Mouse (Mus musculus) thymus, postnatal 14 days (tissue): ENCODE data around the gene Ctsll3.

Experiments
- DNase-seq: peaks from one replicate; pipeline ENCODE4 v3.0.0; 2021

The Ctsll3 gene

DNA sequence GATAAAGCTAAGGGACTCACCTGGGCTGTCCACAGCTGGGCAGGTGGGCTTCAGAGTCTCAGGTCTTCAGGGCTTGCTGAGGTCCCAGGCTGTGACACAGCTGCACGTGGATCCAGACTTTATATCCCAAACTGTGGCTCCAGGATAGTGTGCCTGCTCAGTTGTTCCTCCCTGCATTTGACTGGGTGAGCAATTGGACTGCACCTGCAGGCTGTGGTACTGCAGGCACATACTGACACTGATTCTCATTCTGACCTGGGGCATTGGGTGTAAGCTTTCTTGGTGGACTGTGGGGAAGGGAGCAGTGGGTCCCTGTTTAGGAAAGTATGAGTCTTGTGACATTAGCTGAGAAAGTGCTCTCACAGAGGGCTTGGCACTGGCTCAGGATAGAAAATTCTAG is at the start of gene Ctsll3:
Gene Ctsll3 (minus strand): TSS at position 101 of the 400 bp plus-strand sequence.
- no peak for DNase-seq

DNA sequence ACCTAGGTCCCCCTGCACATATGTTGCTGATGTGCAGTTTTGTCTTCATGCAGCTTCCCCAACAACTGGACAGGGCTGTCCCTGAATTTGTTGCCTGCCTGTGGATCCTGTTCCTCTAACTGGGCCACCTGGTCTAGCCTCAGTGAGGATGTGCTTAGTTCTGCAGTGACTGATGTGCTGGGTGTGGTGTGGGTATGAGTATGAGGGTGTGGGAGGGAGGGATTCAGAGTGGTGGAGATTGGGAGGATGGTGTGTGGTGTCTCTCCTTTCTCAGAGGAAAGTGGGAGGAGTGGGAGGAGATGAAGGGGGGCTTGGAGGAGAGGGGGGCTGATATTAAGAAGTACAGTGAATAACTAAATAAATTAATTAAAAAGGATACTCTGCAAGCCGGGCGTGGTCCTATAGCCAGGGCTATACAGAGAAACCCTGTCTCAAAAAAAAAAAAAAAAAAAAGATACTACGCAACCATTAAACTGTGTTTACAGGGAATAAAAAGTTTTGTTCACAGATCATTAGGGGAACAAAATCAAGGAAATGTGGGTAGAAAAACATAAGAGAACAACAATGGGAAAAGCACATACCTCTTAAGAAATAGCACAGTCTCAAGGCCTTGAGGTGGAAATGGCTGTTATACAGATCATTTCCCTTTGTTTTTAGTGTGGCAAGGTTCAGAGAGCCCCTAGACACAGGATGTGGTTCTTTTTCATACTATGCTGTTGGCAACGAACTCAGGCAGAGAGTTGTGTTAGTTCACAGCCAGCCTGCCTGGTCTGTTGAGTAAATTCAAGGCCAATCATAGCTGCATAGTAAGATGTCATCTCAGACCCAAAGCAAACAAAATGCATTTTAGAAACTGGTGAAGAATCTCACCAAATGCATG is 45.8 kb upstream of the Ctsll3 start:
- peak; percentile 70 for DNase-seq

DNA sequence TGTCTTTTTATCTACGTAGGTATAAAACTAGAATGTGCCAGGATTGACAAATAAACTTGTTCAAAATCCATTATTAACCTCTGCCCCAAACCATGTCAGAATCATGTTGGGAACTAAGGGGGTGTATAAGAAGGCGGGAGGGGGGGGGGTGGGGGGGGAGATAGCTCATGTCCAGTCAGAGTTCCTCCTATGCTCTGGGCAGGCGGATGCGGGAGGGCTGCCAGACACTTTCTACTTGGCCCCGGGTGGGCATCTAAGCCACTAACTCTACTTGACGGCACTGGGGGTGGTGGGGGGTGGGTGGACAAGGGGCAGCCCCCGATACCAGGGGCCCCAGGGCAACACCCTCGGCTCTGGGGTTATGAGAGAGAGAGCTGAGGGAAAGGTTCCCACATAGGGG is 40.5 kb upstream of the Ctsll3 start:
- no peak for DNase-seq

DNA sequence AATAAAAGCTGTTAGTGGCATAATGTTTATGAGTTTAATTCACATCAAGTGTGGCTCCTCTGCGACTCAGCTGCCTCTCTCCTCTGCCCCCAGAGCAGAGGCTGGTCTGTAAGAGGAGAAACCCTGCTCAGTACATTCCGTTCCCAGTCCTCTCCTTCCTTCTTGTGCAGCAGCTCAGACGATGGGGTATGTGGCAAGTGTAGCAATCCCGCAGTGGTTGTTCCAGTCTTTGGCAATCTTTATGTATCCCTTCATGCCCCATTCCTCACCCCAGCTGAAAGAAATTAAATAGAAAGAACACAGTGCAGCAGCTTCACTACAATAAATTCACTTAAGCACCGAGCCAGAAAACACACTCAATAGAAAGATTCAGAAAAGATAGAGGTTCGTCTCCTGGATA is 40.1 kb upstream of the Ctsll3 start:
- no peak for DNase-seq

DNA sequence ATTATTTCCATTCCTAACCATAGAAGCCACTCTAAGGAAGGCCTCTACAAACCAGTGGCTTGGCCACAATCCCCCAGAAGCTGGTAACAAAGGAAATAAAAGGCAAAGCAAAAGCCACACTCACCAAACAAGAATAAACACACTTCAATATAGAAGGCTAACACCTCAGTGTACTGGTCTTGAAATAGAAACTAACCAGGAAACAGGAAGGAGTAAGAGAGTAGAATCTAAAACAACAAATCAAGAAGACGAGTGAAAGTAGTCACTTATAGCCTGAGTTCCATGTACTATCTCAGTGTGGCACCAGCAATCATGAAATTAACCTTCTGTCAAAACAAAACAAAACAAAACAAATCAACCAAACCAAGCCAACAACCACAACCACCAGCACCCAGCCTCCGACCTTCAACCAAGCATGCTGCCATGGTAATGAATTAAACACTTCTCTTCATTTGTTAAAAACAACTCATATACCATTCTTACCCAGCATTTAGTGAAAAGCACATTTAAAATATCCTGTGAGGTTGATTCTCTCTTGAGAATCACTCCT is 36.8 kb upstream of the Ctsll3 start:
- DNase-seq, result no peak

DNA sequence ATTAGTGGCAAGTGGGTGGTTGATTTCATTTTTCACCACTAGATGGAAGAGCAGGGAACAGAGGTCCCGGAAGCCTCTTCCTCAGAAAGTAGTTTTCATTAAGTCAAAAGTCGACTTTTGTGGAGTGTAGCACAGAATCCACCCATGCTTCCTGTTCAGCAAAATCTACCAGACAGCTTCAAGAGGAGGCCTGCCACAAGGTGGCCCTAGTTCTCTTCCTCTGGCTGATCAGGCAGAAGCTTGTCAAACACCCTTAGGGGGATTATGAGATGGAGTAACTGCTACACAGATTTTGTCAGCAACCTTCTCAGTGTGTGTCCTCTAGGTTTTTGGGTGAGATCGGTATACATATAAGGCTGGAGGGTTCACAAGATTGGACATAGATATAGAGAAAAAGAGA is 23.4 kb upstream of the Ctsll3 start:
- peak; percentile 80 for DNase-seq

DNA sequence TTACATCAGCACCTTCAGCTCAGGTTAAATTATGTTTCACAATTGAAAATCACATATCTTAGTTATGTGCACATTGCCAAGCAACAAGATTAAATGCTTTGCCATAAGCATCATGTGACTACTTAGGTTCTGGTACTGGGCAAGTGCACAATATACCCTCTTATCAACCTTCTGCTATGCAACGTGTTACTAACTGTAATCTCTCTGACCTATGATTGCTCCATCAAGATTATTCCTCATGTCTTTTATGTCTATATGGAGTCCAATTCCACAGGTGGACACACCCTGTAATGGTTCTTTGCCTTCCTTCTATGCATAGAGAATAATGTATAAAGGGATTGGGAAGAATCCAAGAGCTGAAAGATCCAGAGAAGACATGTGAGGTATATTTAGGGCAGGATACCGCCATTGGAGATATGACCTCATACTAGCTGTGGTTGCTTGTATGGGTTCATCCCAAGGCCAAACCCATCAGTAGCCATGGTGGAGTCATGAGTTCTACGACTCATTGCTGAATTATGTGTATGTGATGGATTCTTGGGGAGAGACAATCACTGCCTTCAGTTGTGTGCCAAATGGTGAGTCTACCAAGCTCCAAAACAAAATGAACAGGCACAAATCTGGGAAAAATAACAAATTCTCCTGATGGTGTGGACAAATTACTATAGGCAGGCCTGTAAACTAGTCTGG is 18.0 kb upstream of the Ctsll3 start:
- DNase-seq, result no peak

DNA sequence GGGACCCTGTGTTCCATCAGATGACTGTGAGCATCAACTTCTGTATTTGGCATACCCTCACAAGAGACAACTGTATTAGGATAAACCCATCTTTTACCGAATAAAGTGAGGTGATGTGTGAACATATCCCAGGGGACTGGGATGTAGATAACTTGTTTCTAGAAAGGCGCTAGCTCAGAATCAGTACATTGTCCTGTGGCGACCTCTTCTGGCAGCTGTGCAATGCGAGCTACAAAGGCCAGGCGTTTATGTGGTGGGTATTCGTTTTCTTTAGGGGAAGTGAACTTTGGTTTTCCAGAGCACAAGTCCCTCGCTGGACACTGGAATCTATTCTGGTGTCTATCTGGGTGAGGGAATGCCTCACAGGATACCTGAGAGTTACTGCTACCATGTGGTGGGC is 16.8 kb upstream of the Ctsll3 start:
- peak; percentile 52 for DNase-seq

DNA sequence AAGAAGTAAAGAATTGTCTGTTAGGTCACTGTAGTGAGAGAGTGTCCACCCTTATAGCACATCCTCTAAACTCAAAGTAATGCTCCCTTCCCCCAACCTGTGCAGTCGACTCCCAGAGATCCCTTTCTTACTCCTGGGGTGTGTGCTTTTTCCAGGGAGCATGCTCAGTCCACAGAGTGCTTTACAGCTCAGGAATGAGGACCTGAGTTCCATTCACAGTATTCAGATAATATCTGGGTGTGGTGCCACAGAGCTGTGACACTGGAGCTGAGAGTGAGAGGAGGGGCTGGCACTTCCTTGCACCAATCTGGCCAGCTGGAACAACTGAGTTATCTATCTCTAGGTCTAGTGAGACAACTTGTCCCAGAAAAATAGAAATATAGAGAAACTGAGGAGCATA is 11.1 kb upstream of the Ctsll3 start:
- no peak for DNase-seq

DNA sequence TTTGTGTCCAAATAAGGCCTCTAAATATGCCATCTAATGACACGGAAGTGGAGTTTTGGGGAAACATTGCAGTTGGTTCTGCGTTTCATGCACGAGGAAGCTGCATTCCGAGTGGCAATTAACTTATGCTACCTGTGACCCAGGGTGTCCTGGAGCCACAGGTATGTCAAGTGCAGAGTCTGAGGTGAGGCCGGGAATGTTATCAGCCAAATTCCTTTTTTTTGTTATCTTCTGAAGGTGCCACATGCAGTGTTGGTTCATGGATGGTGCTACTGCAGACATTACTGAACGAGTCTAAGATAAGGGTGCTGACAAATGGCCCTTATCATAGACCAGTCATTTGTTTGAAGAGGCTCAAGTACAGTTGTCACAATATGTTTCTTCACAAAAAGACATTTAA is 10.1 kb upstream of the Ctsll3 start:
- DNase-seq, result no peak

DNA sequence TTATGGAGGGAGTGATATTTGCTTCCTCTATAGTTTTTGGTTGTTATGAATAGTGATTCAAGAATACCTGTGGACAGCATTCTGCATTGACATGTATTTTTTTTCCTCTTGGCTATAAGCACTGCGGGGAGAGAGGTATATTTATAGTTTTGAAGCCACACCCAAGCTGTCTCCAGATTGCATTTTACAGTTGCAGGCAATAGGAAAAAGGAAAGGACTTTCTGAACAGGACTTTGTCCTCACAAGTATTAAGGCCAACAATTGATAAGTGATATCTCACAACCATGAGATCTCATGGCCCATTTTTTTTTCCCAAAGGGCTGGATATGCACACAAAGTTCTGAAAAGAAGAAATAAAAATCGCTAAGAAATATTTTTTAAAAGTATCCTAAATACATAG is 7.0 kb upstream of the Ctsll3 start:
- no peak for DNase-seq

DNA sequence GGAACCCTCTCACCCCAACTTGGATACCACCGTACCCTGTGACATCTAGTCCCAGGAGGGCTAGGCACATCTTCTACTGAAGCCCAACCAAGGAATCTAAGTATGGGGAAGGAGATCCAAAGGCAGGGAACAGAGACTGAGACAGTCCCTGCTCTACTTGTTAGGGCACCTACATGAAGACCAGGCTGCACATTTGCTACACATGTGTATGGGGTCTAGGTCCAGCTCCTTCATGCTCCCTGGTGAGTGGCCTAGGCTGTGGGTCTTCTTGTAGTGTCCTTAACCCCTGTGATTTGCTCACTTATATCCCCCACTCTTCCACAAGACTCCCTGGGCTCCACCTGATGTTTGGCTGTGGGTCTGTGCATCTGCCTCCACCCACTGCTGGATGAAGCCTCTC is 13.2 kb downstream of the Ctsll3 start:
- DNase-seq, result no peak

DNA sequence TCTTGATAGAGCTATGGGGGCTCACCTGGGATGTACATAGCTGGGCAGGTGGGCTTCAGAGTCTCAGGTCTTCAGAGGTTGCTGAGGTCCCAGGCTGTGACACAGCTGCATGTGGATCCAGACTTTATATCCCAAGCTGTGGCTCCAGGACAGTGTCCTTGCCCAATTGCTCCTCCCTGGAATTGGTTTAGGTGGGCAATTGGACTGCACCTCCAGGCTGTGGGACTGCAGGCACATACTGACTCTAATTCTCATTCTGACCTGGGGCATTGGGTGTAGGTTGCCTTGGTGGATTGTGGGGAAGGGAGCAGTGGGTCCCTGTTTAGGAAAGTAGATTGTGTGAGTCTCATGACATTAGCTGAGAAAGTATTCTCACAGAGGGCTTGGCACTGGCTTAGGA is 16.4 kb downstream of the Ctsll3 start, which contains the start of gene BC051665:
Gene BC051665 (minus strand): TSS at position 101 of the 400 bp plus-strand sequence.
- DNase-seq, result no peak

DNA sequence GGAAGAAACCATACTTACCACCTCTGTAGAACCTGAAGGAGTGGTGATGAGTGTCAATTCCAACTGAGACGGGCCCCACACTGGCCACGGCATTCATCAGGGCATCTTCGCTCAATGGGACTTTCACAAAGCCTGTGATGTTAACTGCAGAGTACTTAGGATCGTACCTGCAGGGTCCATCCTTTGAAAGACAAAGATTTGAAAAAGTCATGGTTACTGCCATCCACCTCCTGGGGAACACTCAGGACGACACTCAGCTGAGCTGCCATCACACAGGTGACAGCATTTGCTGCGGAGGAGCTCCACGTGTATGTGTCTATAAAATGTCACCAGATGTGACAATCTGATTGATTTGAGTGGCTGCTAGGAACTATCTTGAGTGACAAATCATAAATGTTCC is 19.3 kb downstream of the Ctsll3 start:
- DNase-seq, result no peak

DNA sequence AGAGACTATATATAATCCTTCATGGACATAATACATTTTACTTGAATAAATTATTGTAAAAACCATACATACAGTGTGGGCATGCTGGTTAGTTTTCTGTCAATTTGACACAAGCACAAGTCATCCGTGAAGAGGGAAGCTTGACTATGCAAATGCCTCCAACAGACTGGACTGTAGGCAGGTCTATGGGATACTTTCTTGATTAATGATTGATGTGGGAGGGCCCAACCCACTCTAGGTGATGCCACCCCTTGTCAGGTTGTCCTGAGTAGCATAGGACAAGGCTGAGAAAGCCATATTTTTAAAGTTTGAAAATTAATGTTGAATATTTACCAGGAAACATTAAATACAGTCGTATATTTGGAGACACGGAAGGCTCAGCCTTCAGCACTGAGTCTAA is 22.1 kb downstream of the Ctsll3 start:
- DNase-seq, result no peak

DNA sequence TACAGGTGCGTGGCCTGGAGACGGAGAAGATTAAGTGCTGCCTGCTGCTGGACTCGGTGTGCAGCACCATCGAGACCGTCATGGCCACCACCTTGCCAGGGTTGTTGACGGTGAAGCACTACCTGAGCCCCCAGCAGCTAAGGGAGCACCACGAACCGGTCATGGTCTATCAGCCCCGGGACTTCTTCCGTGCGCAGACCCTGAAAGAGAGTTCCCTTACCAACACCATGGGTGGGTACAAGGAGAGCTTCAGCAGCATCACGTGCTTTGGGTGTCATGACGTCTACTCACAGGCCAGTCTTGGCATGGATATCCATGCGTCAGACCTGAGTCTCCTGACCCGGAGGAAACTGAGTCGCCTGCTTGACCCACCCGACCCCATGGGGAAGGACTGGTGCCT is 41.5 kb downstream of the Ctsll3 start:
- DNase-seq, result no peak

DNA sequence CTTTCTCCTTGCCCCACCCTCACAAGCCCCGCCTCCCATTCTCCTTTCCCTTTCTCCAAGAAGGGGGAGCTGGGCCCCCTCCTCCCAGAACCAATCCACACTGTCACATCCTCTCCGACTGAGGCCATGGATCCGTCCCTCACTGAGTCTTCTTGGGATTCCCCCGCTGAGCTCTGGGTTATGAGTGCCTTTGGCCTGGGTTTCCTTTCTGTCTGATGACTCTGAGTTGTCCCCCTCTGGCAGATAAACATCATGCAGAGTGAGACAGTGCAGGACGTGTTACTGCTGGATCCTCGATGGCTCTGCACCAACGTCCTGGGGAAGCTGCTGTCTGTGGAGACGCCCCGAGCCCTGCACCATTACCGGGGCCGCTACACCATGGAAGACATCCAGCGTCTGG is 42.3 kb downstream of the Ctsll3 start:
- no peak for DNase-seq

DNA sequence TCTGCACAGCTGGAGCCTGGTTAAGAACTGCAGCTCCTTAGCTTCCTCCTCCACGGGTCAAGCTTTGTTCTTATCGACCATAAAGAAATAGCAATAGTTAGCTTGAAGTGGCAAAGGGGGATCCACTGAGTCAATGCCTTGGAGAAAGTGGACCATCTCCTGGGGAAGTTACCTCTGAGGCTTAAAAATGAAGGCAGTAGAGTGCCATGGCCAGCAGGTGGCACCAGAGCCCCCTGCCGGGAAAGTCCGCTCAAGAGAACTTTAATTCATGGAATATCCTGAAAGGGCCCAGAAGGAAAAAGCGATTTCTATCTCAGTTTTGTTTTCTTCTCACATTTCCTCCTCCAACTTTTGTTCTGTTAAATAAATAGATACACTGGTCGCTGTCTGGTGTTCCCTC is 43.5 kb downstream of the Ctsll3 start:
- DNase-seq, result peak; percentile 49

DNA sequence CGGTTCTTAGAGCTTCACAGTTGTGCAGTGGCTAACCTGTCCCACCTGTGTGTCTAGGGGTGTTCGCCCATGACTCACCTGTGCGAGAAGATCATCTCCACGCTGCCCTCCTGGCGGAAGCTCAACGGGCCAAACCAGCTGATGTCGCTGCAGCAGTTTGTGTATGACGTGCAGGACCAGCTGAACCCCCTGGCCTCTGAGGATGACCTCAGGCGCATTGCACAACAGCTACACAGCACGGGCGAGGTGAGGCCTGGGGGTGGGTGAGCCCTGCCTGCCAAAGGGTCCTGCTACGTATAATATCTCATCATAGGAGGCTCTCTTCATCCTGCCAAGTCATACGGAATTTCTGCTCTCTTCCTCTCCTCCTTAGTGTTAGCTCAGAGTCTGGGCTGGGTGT is 45.4 kb downstream of the Ctsll3 start:
- DNase-seq, result no peak

DNA sequence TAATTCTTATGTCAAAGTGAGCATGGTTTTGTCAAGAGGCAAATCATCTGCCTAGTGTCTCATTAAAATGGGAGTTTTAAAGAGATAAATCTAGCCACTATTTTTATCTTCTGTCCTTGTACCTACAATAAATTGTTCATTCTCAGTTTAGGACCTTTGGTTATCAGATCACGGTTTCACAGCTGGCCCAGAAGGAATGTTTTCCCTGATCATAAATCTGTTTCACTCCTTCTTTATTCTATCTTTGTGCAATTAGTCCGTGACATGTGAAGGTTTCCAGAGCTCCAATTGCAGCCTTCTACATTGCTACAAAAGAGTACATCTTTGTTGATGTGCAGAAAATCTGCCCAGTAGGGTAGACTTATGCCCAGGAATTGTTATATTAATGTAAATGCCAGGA is 47.4 kb downstream of the Ctsll3 start:
- no peak for DNase-seq

DNA sequence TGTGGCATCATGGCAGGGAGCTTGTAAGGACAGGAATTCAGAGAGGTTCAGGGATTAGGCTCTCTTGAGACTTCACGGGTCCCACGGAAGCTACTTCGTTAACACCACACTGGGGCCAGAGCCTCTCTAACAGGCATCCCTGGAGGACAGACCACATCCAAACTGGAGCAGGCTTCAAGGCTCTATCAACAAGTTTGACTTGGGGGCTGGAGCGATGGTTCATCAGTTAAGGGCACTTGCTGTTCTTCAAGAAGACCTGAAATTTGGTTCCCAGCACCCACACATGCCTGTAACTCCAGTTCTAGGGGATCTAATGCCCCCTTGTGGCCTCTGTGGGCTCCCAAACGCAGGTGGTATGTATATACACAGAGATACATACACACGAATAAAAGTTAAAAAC is 49.4 kb downstream of the Ctsll3 start:
- DNase-seq, result no peak

DNA sequence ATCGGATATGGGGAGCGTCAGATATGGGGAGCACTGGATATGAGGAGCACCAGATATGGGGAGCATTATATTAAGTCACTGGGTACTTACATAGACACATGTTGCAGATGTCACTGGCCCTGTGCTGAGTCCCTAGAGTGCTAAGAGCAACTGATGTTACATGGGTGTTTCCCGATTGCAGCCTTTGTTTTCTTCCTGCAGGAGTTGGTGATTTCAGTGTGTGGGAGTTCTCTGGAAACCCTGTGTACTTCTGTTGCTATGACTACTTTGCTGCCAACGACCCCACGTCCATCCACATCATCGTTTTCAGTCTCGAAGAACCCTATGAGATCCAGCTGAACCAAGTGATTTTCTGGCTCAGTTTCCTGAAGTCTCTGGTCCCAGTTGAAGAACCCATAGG is 51.7 kb downstream of the Ctsll3 start:
- DNase-seq, result no peak

DNA sequence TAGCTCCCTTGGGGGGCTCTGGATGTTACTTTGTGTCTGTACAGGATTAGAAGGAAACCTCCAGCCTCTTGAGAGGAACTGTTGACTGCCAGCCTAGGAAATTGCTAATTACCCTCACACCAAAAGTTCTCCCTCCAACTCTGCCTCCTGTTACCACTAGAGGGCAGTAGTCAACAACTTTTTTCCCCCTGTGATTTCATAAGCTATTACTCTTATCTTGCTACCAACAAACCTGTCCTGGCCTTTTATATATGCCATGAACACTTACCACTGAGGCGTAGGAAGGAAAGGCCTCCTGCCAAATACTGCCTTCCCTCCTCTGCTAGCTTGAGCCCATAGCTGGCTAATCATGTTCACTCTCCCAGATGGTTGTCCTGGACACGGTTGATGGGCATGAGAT is 54.1 kb downstream of the Ctsll3 start:
- DNase-seq, result no peak
